Mouse (Mus musculus): ENCODE measurements at regions not wholly inside any gene's neighbourhood (a gene's known extent, or its start where the extent isn't known, plus 50 kb on each side); places are given as distances from the start of the nearest gene placed in this dataset.

DNA sequence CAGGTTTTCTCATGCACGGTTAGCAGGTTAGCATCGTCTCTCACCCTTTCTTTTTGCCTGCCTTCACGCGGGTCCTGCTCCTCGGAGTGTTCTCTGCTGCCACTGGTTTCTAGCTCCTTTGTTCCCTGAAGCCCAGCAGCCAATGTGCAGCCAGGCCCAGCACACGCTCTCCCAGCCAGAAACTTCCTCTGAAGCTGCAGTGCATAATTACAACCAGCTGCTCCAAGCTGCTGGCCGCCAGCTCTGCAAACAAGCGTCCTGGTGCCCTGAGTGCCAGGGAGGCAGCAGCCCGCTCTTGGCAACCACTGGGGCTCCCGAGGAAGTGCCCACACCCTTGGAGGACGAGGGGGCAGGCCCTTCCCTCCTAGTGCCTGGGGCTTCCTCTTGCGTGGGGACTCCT, 74.8 kb upstream of the Maml3 start:
- no peaks in the 10 kb centered on the region for H3K9me3 ChIP-seq (ENCODE audit: low read length)
- peak overlapping the region; percentile 46 for H3K4me3 ChIP-seq (replicated peaks; ENCODE audit: low read length)
- H3K4me1 ChIP-seq (replicated peaks; ENCODE audit: low read depth, low read length), result peaks cover 16% of the 10 kb centered on the region
- no peak for TF ChIP-seq NANOG (IDR thresholded peaks at IDR 0.05; ENCODE audit: borderline replicate concordance, low read length)
- TF ChIP-seq CTCF (conservative IDR thresholded peaks at IDR 0.05; ENCODE audit: low read length), result no peak
- no peak for TF ChIP-seq POU5F1 (IDR thresholded peaks at IDR 0.05; ENCODE audit: borderline replicate concordance, low read length)
- no peaks in the 10 kb centered on the region for H3K36me3 ChIP-seq (ENCODE audit: insufficient read depth, low read length)
- peaks cover 19% of the 10 kb centered on the region for H3K27me3 ChIP-seq (ENCODE audit: insufficient read depth, low read length)

DNA sequence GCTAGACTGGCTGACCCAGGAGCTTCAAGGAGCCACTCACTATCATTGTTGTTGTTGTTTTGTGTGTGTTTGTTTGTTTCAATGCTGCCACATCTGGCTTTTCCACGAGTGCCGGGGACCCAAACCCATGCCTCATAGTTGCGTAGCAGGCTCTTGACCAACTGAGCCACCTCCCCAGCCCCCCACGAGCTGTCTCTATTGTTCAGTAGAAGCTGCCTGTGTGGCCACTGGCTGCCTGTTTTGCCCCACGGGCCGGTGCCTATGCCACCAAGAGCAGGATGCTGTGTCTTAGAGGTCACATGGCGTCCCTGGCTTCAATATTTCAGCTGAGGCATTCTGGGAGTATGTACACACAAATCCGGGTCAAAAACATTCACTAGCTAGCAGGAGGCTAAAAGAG, 75.4 kb upstream of the Maml3 start:
- TF ChIP-seq CTCF (conservative IDR thresholded peaks at IDR 0.05; ENCODE audit: low read length), result no peak
- no peak for TF ChIP-seq POU5F1 (IDR thresholded peaks at IDR 0.05; ENCODE audit: borderline replicate concordance, low read length)
- TF ChIP-seq NANOG (IDR thresholded peaks at IDR 0.05; ENCODE audit: borderline replicate concordance, low read length), result no peak
- H3K27me3 ChIP-seq (ENCODE audit: insufficient read depth, low read length), result peaks cover 19% of the 10 kb centered on the region

DNA sequence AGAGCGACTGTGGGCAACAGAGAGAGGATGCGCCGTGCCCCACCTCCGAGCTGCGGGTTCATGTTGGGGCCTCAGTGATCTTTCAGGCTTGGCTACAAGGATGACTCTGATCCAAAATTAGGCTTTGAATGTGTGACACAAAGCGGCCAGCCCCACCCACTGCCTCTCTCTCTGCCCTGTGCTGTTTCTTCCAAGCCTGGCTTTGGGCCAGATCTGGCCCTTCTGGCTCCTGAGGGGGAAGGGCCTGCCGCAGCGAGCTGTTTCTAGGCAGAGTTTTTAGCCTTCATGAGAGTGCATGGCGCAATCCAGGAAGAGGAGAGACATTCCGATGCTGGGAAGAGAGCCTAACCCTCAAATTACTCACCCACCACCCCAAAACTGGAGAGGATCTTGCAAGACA, 75.9 kb upstream of the Maml3 start:
- H3K9me3 ChIP-seq (ENCODE audit: low read length), result no peaks in the 10 kb centered on the region
- peaks cover 16% of the 10 kb centered on the region for H3K4me1 ChIP-seq (replicated peaks; ENCODE audit: low read depth, low read length)
- no peak overlapping the region for H3K4me3 ChIP-seq (replicated peaks; ENCODE audit: low read length)
- H3K36me3 ChIP-seq (ENCODE audit: insufficient read depth, low read length), result no peaks in the 10 kb centered on the region
- H3K27me3 ChIP-seq (ENCODE audit: insufficient read depth, low read length), result peaks cover 19% of the 10 kb centered on the region
- no peak for TF ChIP-seq NANOG (IDR thresholded peaks at IDR 0.05; ENCODE audit: borderline replicate concordance, low read length)
- TF ChIP-seq POU5F1 (IDR thresholded peaks at IDR 0.05; ENCODE audit: borderline replicate concordance, low read length), result no peak
- no peak for TF ChIP-seq CTCF (conservative IDR thresholded peaks at IDR 0.05; ENCODE audit: low read length)

More for the DNA sequence above, 75.4 kb upstream of the Maml3 start:
- no peaks in the 10 kb centered on the region for H3K36me3 ChIP-seq (ENCODE audit: insufficient read depth, low read length)
- H3K9me3 ChIP-seq (ENCODE audit: low read length), result no peaks in the 10 kb centered on the region
- H3K4me3 ChIP-seq (replicated peaks; ENCODE audit: low read length), result no peak overlapping the region
- peaks cover 16% of the 10 kb centered on the region for H3K4me1 ChIP-seq (replicated peaks; ENCODE audit: low read depth, low read length)

DNA sequence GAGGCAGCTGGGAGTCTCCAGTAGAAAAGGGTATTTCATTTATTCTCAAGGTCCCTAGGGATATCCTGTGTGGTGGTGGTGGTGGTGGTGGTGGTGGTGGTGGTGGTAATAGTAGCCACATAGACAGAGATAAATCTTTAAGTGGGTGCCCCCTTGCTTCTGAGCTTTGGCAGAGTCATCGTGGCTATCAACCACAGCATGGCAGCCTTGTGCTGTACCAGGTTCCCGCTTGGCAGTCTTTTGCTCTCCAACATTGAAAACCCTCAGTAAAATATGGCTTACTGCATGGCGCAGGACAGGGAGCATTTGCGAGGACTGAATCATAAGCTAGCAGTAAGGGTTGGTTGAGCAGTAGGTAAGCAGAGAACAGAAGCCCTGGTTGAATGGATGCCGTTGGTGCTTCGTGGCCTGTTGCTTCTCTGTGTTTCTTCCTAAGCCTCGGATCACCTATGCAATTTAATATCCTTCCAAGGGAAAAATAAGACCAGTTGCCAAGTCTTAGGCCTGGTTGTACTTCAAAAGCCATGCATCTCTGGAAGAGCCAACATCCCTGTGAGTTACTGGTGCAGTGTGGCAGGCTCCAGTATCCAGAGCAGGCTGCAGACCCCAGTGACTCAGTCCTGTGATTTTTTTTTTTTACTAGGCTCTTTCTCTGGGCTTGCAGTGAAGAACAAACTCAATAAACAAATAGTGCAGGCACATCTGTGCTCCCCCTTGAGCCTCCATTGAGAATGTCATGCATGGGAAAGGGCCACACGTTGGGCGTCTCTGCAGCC, 76.6 kb upstream of the Maml3 start:
- peaks cover 16% of the 10 kb centered on the region for H3K4me1 ChIP-seq (replicated peaks; ENCODE audit: low read depth, low read length)
- peaks cover 19% of the 10 kb centered on the region for H3K27me3 ChIP-seq (ENCODE audit: insufficient read depth, low read length)
- H3K4me3 ChIP-seq (replicated peaks; ENCODE audit: low read length), result no peak overlapping the region
- TF ChIP-seq NANOG (IDR thresholded peaks at IDR 0.05; ENCODE audit: borderline replicate concordance, low read length) (no peak), POU5F1 (IDR thresholded peaks at IDR 0.05; ENCODE audit: borderline replicate concordance, low read length) (no peak), CTCF (conservative IDR thresholded peaks at IDR 0.05; ENCODE audit: low read length) (no peak)
- H3K9me3 ChIP-seq (ENCODE audit: low read length), result no peaks in the 10 kb centered on the region
- no peaks in the 10 kb centered on the region for H3K36me3 ChIP-seq (ENCODE audit: insufficient read depth, low read length)

DNA sequence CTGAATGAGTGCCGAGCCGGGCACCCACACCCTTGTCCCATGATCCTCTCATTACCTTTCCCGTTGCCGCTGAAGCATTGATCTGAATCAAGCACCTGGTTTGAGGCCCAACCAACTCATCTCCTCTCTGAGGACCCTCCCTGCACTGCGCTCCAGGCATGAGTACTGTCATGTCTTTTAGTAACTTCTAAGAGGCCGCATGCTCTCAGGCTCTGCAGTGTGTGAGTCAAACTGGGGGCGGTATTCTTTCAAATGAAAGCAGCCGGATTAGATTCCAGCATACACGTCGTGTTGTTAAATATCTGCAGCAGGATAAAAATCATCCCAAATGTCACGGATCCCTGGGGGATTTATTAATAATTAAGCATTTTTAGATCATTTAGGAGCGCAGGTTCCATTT, 79.4 kb upstream of the Maml3 start:
- Histone ChIP-seq H3K4me1 (replicated peaks; ENCODE audit: low read depth, low read length) (peaks cover 16% of the 10 kb centered on the region), H3K36me3 (ENCODE audit: insufficient read depth, low read length) (no peaks in the 10 kb centered on the region), H3K9me3 (ENCODE audit: low read length) (no peaks in the 10 kb centered on the region), H3K27me3 (ENCODE audit: insufficient read depth, low read length) (peaks cover 12% of the 10 kb centered on the region), H3K4me3 (replicated peaks; ENCODE audit: low read length) (no peak overlapping the region)
- TF ChIP-seq CTCF (conservative IDR thresholded peaks at IDR 0.05; ENCODE audit: low read length) (no peak), POU5F1 (IDR thresholded peaks at IDR 0.05; ENCODE audit: borderline replicate concordance, low read length) (no peak), NANOG (IDR thresholded peaks at IDR 0.05; ENCODE audit: borderline replicate concordance, low read length) (no peak)

DNA sequence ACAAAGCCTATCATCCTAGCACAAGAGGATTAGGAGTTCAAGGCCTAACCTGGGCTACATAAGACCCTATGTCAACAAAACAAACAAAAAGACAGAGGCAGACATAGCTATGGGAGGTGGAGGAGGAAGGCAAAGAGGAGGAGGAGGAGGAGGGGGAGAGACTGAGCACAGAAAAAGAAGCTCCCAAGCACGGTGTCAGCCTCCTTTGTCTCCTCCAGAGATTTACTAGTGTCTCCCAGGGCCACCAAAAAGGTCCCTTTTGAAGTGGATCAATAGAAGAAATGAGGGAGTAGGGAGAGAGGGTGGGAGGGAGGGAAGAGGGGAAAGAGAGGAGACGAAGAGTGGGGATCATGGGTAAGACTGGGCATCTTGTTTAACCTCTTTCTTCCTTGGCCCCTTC, 80.5 kb upstream of the Maml3 start:
- H3K4me1 ChIP-seq (replicated peaks; ENCODE audit: low read depth, low read length), result peaks cover 8% of the 10 kb centered on the region
- H3K27me3 ChIP-seq (ENCODE audit: insufficient read depth, low read length), result peaks cover 9% of the 10 kb centered on the region
- no peak overlapping the region for H3K4me3 ChIP-seq (replicated peaks; ENCODE audit: low read length)
- TF ChIP-seq CTCF (conservative IDR thresholded peaks at IDR 0.05; ENCODE audit: low read length) (no peak), NANOG (IDR thresholded peaks at IDR 0.05; ENCODE audit: borderline replicate concordance, low read length) (no peak), POU5F1 (IDR thresholded peaks at IDR 0.05; ENCODE audit: borderline replicate concordance, low read length) (no peak)
- H3K9me3 ChIP-seq (ENCODE audit: low read length), result no peaks in the 10 kb centered on the region
- no peaks in the 10 kb centered on the region for H3K36me3 ChIP-seq (ENCODE audit: insufficient read depth, low read length)

DNA sequence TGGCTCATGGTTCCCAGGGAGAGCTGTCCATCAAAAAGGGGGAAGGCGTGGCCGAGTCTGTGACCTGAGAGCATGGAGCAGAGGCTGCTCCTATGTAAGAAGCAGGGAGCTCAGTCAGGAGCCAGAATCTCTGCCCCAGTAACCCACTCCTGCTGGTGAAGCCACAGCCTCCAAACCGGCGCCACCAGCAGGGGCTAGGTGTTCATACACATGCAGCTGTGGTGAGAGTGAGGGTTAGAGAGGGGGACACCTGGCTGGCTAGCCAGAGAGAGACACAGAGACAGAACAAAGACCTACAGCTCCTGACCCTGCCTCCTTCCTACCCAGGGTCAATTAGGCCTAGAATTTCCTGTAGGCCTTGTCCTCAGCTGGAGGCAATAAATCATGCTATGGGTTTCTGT, 80.7 kb upstream of the Foxo1 start:
- TF ChIP-seq CTCF (conservative IDR thresholded peaks at IDR 0.05; ENCODE audit: low read length), result no peak
- TF ChIP-seq POU5F1 (IDR thresholded peaks at IDR 0.05; ENCODE audit: borderline replicate concordance, low read length), result no peak
- no peak for TF ChIP-seq NANOG (IDR thresholded peaks at IDR 0.05; ENCODE audit: borderline replicate concordance, low read length)
- Histone ChIP-seq H3K9me3 (ENCODE audit: low read length) (no peaks in the 10 kb centered on the region), H3K4me1 (replicated peaks; ENCODE audit: low read depth, low read length) (no peaks in the 10 kb centered on the region), H3K4me3 (replicated peaks; ENCODE audit: low read length) (no peak overlapping the region), H3K27me3 (ENCODE audit: insufficient read depth, low read length) (0 out of 2 replicates have a peak, but pooled peaks cover 2% of the 10 kb centered on the region), H3K36me3 (ENCODE audit: insufficient read depth, low read length) (no peaks in the 10 kb centered on the region)

DNA sequence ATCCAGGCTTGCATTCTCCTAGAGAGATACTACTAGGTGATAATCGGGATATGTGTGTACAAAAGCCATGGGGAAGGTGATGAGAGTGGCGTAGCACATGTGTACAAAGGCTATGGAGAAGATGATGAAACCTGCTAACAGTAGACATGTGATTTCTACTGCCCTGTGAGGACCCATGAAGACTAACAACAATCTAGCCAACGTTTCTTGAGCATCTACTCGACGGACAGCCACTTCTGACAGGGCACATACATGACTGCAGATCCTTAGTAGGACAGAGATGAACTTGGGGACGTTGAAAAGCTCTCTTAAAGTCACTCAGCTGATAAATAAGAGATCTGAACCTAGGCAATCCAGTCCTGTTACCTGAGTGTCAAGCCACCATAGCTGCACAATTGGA, 79.8 kb upstream of the Foxo1 start:
- Histone ChIP-seq H3K9me3 (ENCODE audit: low read length) (no peaks in the 10 kb centered on the region), H3K4me1 (replicated peaks; ENCODE audit: low read depth, low read length) (no peaks in the 10 kb centered on the region), H3K27me3 (ENCODE audit: insufficient read depth, low read length) (0 out of 2 replicates have a peak, but pooled peaks cover 8% of the 10 kb centered on the region), H3K36me3 (ENCODE audit: insufficient read depth, low read length) (no peaks in the 10 kb centered on the region), H3K4me3 (replicated peaks; ENCODE audit: low read length) (no peak overlapping the region)
- TF ChIP-seq NANOG (IDR thresholded peaks at IDR 0.05; ENCODE audit: borderline replicate concordance, low read length) (no peak), CTCF (conservative IDR thresholded peaks at IDR 0.05; ENCODE audit: low read length) (no peak), POU5F1 (IDR thresholded peaks at IDR 0.05; ENCODE audit: borderline replicate concordance, low read length) (no peak)

Data from E14TG2a.4 (cell line).